Mouse (Mus musculus): ENCODE results near the gene Arhgap44. TPM values are rescaled to one million over a fixed set of nuclear protein-coding genes. Genes with fewer than 3 reads are reported as not detected.

Gene Arhgap44
- polyA plus RNA-seq, 1 experiment from 2014 or later: 4.2 TPM

DNA sequence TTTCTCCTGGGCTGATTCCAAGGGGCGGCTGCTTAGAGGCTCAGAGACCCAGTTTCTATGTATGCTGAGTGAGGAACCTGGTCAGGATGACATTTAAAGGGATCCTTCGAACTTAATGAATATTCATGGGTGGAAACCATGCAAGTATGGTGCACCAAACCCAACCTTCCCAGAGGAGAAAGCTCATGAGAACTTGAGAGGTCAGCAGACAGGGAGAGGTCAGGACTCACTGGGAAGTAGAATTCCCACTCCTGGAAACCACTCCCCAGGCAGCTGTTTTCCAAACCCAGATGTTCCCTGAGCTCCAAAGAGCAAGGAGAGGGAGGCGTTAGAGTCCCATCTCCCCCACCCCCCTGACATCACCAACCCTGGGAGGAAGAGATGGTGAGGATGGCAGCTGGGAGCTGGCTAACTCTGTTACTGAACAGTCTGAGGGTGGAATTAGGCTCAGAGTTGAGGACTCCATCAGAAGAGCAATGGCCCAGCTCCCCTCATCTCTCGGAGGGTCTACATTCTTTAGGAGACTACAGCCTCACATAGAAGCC is 65.2 kb downstream of the Arhgap44 start:
- Histone ChIP-seq H3K9ac (ENCODE audit: low read depth, low read length) (no peak overlapping the region), H3K4me2 (ENCODE audit: low read depth, low read length) (no peak overlapping the region), H3K4me3 (ENCODE audit: low read length) (no peak overlapping the region), H3K27me3 (replicated peaks; ENCODE audit: control insufficient read depth, insufficient read depth, low read length) (no peaks in the 10 kb centered on the region), H3K27ac (ENCODE audit: low read length) (no peak overlapping the region), H3K4me1 (ENCODE audit: control insufficient read depth, insufficient read depth, low read length) (no peaks in the 10 kb centered on the region), H3K36me3 (ENCODE audit: control insufficient read depth, insufficient read depth, low read length) (no peaks in the 10 kb centered on the region), H3K9me3 (ENCODE audit: control insufficient read depth, low read length) (no peaks in the 10 kb centered on the region)
- WGBS: 79% methylated on average over 4 of the region's 4 CpGs
- no peak for ATAC-seq

DNA sequence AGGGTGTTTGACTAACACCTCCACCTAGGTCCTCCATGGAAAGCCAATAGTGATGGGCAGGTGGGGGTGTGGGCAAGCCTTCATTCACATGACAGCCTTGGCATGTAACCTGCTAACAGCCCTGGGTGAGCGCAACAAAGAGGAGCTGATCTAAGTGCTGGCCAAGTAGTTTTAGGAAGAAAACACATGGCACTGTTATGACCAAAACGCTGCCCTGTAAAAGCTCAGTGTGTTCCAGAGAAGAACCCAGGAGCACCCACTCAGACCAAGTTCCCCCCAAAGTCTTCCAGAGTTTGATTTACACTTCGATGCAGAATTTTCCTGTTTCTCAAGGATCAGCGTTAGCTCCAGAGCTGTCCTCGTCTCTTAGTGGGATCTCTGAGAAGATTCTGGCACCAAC is 65.9 kb downstream of the Arhgap44 start:
- Histone ChIP-seq H3K36me3 (ENCODE audit: control insufficient read depth, insufficient read depth, low read length) (no peaks in the 10 kb centered on the region), H3K4me3 (ENCODE audit: low read length) (no peak overlapping the region), H3K27ac (ENCODE audit: low read length) (no peak overlapping the region), H3K9me3 (ENCODE audit: control insufficient read depth, low read length) (no peaks in the 10 kb centered on the region), H3K4me1 (ENCODE audit: control insufficient read depth, insufficient read depth, low read length) (no peaks in the 10 kb centered on the region), H3K9ac (ENCODE audit: low read depth, low read length) (no peak overlapping the region), H3K4me2 (ENCODE audit: low read depth, low read length) (no peak overlapping the region), H3K27me3 (replicated peaks; ENCODE audit: control insufficient read depth, insufficient read depth, low read length) (no peaks in the 10 kb centered on the region)
- ATAC-seq: no peak
- 94% methylated on average over 5 of the region's 5 CpGs for WGBS

DNA sequence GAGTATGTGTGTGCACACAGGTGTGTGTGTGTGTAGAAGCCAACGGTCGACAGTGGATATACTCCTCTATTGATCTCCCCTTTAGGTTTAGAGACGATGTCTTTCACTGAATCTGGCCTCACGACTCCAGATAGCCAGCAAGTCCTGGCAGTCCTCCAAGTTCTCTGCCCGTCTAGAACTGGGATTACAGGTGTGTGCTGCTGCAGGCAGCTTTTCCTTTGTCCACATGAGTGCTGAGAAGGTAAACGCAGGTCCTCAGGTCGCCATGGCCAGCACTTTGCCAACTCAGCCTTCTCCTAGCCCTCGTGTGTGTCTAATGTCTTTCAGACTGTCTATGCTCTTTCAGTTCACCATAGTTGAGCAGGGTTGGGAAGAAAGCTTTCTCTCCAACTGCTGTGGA is 69.9 kb downstream of the Arhgap44 start:
- 61% methylated on average over 8 of the region's 8 CpGs for WGBS

DNA sequence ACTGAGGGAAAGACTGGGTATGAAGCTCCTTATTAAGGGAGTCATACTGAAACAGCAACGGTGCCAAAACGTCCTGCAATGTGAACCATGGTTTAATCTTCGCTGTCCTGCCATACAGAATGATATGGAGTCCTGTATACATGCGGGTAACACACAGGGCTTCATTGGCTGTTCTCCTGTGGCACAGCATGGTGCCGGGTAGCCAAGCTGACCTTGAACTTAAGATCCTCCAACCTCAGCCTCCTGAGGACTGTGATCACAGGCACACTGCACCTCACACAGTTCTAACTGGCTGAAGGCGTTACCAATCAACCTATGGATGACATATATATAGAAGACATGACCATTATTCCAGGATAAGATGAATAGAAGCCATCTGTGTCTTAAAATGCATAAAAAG is 72.4 kb downstream of the Arhgap44 start:
- Histone ChIP-seq H3K4me3 (ENCODE audit: low read length) (no peak overlapping the region), H3K9me3 (ENCODE audit: control insufficient read depth, low read length) (no peaks in the 10 kb centered on the region), H3K36me3 (ENCODE audit: control insufficient read depth, insufficient read depth, low read length) (no peaks in the 10 kb centered on the region), H3K27ac (ENCODE audit: low read length) (no peak overlapping the region), H3K4me1 (ENCODE audit: control insufficient read depth, insufficient read depth, low read length) (0 out of 2 replicates have a peak, but pooled peaks cover 4% of the 10 kb centered on the region), H3K27me3 (replicated peaks; ENCODE audit: control insufficient read depth, insufficient read depth, low read length) (no peaks in the 10 kb centered on the region), H3K4me2 (ENCODE audit: low read depth, low read length) (no peak overlapping the region), H3K9ac (ENCODE audit: low read depth, low read length) (no peak overlapping the region)
- ATAC-seq: no peak
- 88% methylated on average over 6 of the region's 6 CpGs for WGBS

More for the DNA sequence above, 69.9 kb downstream of the Arhgap44 start:
- Histone ChIP-seq H3K27me3 (replicated peaks; ENCODE audit: control insufficient read depth, insufficient read depth, low read length) (no peaks in the 10 kb centered on the region), H3K9ac (ENCODE audit: low read depth, low read length) (no peak overlapping the region), H3K4me1 (ENCODE audit: control insufficient read depth, insufficient read depth, low read length) (0 out of 2 replicates have a peak, but pooled peaks cover 4% of the 10 kb centered on the region), H3K27ac (ENCODE audit: low read length) (no peak overlapping the region; the same call in 1 of the 2 replicates), H3K4me2 (ENCODE audit: low read depth, low read length) (no peak overlapping the region), H3K36me3 (ENCODE audit: control insufficient read depth, insufficient read depth, low read length) (no peaks in the 10 kb centered on the region), H3K9me3 (ENCODE audit: control insufficient read depth, low read length) (no peaks in the 10 kb centered on the region), H3K4me3 (ENCODE audit: low read length) (no peak overlapping the region)
- ATAC-seq: no peak

DNA sequence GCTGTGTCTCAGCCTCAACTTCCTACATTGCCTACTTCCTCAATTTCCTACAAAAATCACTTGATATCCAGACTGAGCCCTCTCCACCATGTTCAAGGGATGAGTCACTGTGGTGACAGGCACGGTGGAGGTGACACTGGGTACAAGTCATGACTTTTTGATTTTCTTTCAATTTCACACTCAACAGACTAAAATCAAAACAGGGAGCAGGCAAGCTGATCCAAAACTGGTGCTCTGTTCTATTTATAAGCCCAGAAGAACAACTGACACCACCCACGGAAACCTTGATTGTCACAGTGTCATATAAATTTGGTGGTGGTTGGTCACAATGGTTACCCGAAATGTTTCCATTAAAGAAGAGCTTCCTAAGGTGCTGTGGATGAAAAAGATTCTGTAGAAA is 72.8 kb downstream of the Arhgap44 start:
- Histone ChIP-seq H3K9me3 (ENCODE audit: control insufficient read depth, low read length) (no peaks in the 10 kb centered on the region), H3K27ac (ENCODE audit: low read length) (no peak overlapping the region), H3K27me3 (replicated peaks; ENCODE audit: control insufficient read depth, insufficient read depth, low read length) (no peaks in the 10 kb centered on the region), H3K9ac (ENCODE audit: low read depth, low read length) (no peak overlapping the region), H3K4me1 (ENCODE audit: control insufficient read depth, insufficient read depth, low read length) (0 out of 2 replicates have a peak, but pooled peaks cover 4% of the 10 kb centered on the region), H3K36me3 (ENCODE audit: control insufficient read depth, insufficient read depth, low read length) (no peaks in the 10 kb centered on the region), H3K4me2 (ENCODE audit: low read depth, low read length) (no peak overlapping the region), H3K4me3 (ENCODE audit: low read length) (no peak overlapping the region)
- whole genome bisulfite sequencing: 87% methylated on average over 3 of the region's 3 CpGs
- ATAC-seq: no peak

DNA sequence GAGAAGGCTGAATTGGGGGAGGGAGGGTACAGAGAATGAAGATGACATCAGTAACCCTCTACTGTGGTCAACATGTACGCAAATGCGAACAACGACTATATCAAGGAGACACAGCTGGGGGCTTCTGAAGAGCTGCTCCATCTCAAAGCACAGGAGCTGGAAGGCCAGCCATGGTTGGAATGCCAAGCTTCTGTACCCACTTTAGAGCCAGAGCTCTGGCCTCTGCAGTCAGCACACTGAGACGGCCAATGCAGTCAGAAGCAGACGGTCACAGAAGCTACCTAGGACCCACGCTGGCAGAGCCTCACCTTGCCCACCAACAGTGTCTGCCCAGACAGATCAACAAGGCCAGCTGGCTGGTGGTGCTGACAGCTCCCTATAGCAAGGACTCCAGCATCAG is 73.5 kb downstream of the Arhgap44 start:
- H3K36me3 ChIP-seq (ENCODE audit: control insufficient read depth, insufficient read depth, low read length): no peaks in the 10 kb centered on the region
- no peak overlapping the region for H3K9ac ChIP-seq (ENCODE audit: low read depth, low read length)
- no peak overlapping the region for H3K4me3 ChIP-seq (ENCODE audit: low read length)
- H3K27ac ChIP-seq (ENCODE audit: low read length): no peak overlapping the region; the same call in 1 of the 2 replicates
- no peaks in the 10 kb centered on the region for H3K27me3 ChIP-seq (replicated peaks; ENCODE audit: control insufficient read depth, insufficient read depth, low read length)
- H3K4me2 ChIP-seq (ENCODE audit: low read depth, low read length): no peak overlapping the region
- H3K9me3 ChIP-seq (ENCODE audit: control insufficient read depth, low read length): no peaks in the 10 kb centered on the region
- WGBS: 85% methylated on average over 6 of the region's 6 CpGs
- 0 out of 2 replicates have a peak, but pooled peaks cover 4% of the 10 kb centered on the region for H3K4me1 ChIP-seq (ENCODE audit: control insufficient read depth, insufficient read depth, low read length)
- ATAC-seq: no peak

DNA sequence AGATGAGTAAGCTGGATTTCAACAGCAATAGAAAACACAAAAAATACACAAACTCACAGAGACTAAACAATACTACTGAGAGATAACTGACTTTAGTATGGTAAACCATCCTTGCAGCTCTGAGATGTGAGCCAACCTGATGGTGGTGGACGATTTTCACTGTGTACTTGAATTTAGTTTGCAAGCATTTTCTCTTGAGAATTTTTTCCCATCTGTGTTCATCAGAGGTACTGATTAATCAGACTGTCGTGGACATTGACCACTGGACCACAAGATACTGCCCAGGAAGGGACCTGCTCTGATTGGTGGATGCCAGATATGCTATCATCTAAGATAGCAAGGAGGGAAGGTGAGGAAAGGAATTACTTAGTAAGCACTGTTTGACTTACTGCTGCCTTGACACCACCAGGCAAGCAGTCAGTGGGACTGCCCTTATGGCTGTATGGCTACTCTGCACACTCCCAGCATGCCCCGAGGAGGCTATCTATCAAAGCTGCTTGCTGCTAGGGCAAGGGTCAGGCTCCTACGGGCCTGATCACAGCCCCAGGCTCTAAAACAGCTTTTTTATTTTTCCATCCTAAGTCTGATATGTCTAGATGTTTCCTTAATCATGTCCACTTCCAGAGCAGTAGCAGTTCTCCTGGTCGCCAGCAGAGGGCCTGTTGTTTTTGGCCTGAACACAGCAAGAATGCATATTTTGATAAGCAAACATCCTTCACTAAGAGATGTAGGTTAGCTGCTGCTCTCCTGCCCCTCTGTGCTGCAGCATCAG is 74.1 kb downstream of the Arhgap44 start:
- no peak overlapping the region for H3K9ac ChIP-seq (ENCODE audit: low read depth, low read length)
- no peaks in the 10 kb centered on the region for H3K27me3 ChIP-seq (replicated peaks; ENCODE audit: control insufficient read depth, insufficient read depth, low read length)
- 0 out of 2 replicates have a peak, but pooled peaks cover 4% of the 10 kb centered on the region for H3K4me1 ChIP-seq (ENCODE audit: control insufficient read depth, insufficient read depth, low read length)
- H3K9me3 ChIP-seq (ENCODE audit: control insufficient read depth, low read length): no peaks in the 10 kb centered on the region
- 30% methylated on average over 5 of the region's 5 CpGs for WGBS
- ATAC-seq: peak; percentile 95
- H3K36me3 ChIP-seq (ENCODE audit: control insufficient read depth, insufficient read depth, low read length): no peaks in the 10 kb centered on the region
- H3K4me3 ChIP-seq (ENCODE audit: low read length): no peak overlapping the region
- no peak overlapping the region for H3K4me2 ChIP-seq (ENCODE audit: low read depth, low read length)
- H3K27ac ChIP-seq (ENCODE audit: low read length): 0 out of 2 replicates have a peak overlapping the region, but pooled peaks have one; percentile 2

DNA sequence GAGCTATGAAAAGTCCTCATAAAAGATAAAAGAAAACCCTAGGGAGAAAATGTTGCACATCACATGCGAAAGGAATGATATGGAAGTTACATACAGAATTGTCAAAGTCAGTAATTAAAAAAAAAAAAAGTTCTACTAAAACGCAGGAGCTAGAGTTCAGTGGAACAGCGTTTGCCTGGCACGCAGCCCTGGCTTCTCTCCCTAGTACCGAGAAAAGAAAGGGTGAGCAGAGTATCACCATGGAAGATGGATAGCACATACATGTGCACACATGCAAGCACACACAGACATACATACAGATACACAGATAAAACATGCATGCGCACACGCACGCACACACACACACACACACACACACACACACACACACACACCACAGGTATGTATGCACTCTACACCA is 82.0 kb downstream of the Arhgap44 start:
- no peak for ATAC-seq
- Histone ChIP-seq H3K4me3 (ENCODE audit: low read length) (no peak overlapping the region), H3K27ac (ENCODE audit: low read length) (no peak overlapping the region), H3K27me3 (replicated peaks; ENCODE audit: control insufficient read depth, insufficient read depth, low read length) (no peaks in the 10 kb centered on the region), H3K9ac (ENCODE audit: low read depth, low read length) (no peak overlapping the region), H3K4me2 (ENCODE audit: low read depth, low read length) (no peak overlapping the region), H3K36me3 (ENCODE audit: control insufficient read depth, insufficient read depth, low read length) (no peaks in the 10 kb centered on the region), H3K4me1 (ENCODE audit: control insufficient read depth, insufficient read depth, low read length) (no peaks in the 10 kb centered on the region), H3K9me3 (ENCODE audit: control insufficient read depth, low read length) (no peaks in the 10 kb centered on the region)
- 87% methylated on average over 8 of the region's 8 CpGs for WGBS

DNA sequence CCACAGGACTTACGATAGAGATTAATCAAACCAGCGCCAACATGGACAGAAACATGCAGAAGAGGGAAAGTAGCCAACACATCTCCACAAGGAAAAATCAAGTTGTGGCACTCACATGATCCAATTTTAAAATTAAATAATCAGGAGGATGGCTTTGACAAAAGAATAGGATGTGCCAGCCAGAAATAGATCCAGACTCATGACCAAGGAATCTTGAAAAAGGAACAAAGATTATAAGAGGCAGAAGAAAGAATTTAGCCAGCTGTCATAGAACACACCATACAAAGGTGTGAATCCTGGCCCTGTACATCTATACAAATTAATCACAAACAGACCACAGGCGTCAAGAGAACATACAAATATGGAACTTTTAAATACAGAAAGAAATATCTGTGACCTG is 82.5 kb downstream of the Arhgap44 start:
- Histone ChIP-seq H3K4me2 (ENCODE audit: low read depth, low read length) (no peak overlapping the region), H3K27ac (ENCODE audit: low read length) (no peak overlapping the region), H3K9me3 (ENCODE audit: control insufficient read depth, low read length) (no peaks in the 10 kb centered on the region), H3K4me1 (ENCODE audit: control insufficient read depth, insufficient read depth, low read length) (no peaks in the 10 kb centered on the region), H3K4me3 (ENCODE audit: low read length) (no peak overlapping the region), H3K9ac (ENCODE audit: low read depth, low read length) (no peak overlapping the region), H3K36me3 (ENCODE audit: control insufficient read depth, insufficient read depth, low read length) (no peaks in the 10 kb centered on the region), H3K27me3 (replicated peaks; ENCODE audit: control insufficient read depth, insufficient read depth, low read length) (no peaks in the 10 kb centered on the region)
- ATAC-seq: no peak
- WGBS: 90% methylated on average over 3 of the region's 3 CpGs

Data from intestine, embryonic 16.5 days (tissue).